Mouse (Mus musculus): ENCODE data around the gene Mex3b. TPM values are rescaled to one million over a fixed set of nuclear protein-coding genes. Genes with fewer than 3 reads are reported as not detected.

The Mex3b gene
- polyA plus RNA-seq, 1 experiment from 2014 or later, result 47.5 TPM

DNA sequence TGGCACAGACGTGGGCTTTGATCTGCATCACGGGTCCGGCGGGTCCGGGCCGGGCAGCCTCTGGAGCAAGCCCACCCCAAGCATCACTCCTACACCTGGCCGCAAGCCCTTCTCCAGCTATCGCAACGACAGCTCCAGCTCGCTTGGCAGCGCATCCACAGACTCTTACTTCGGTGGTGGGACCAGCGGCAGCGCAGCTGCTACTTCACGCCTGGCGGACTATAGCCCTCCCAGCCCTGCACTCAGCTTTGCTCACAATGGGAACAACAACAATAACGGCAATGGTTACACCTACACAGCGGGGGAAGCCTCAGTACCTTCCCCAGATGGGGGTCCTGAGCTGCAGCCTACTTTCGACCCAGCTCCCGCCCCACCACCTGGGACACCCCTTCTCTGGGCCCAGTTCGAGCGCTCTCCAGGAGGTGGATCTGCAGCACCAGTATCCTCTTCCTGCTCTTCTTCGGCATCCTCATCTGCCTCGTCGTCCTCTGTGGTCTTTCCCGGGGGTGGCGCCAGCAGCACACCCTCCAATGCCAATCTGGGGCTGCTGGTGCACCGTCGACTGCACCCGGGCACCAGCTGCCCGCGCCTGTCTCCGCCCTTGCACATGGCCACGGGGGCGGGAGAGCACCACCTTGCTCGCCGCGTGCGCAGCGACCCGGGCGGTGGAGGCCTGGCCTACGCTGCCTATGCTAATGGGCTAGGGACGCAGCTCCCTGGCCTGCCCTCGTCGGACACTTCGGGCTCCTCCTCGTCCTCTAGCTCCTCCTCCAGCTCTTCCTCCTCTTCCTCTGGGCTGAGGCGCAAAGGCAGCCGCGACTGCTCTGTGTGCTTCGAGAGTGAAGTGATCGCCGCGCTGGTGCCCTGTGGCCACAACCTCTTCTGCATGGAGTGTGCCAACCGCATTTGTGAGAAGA is 2.4 kb downstream of the Mex3b start:
- Histone ChIP-seq H3K4me1 (peaks cover 33% of the 10 kb centered on the region), H3K27ac (peak overlapping the region; percentile 100), H3K9me3 (no peaks in the 10 kb centered on the region), H3K27me3 (no peaks in the 10 kb centered on the region), H3K4me3 (replicated peaks) (peak overlapping the region; percentile 99), H3K4me2 (peak overlapping the region; percentile 93), H3K9ac (peak overlapping the region; percentile 100), H3K36me3 (replicated peaks) (peaks cover 25% of the 10 kb centered on the region)
- ATAC-seq (ENCODE audit: low FRiP score), result no peak
- WGBS, result under 1% methylated on average over 53 of the region's 56 CpGs

DNA sequence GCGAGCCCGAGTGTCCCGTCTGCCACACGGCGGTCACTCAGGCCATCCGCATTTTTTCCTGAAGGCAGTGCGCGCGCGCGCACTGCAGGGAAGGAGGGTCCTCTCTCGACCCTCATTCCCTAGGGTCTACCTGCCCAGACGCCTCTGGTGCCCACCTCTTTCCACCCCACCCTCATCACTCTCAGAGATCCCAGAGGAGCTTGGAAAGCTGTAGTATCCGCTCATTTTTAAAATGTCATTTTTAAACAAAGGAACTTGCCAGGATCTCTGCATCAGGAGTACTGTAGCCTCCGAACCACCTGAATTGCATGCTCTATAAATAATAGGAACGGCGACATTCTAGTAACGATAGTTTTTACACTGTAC is 3.0 kb downstream of the Mex3b start:
- H3K4me3 ChIP-seq (replicated peaks), result peak overlapping the region; percentile 99
- ATAC-seq (ENCODE audit: low FRiP score), result no peak
- 12% methylated on average over 18 of the region's 18 CpGs for WGBS
- H3K36me3 ChIP-seq (replicated peaks), result peaks cover 25% of the 10 kb centered on the region
- H3K27me3 ChIP-seq, result no peaks in the 10 kb centered on the region
- peak overlapping the region; percentile 100 for H3K9ac ChIP-seq
- peaks cover 27% of the 10 kb centered on the region for H3K4me1 ChIP-seq
- H3K27ac ChIP-seq, result peak overlapping the region; percentile 100
- H3K9me3 ChIP-seq, result no peaks in the 10 kb centered on the region
- peak overlapping the region; percentile 93 for H3K4me2 ChIP-seq

DNA sequence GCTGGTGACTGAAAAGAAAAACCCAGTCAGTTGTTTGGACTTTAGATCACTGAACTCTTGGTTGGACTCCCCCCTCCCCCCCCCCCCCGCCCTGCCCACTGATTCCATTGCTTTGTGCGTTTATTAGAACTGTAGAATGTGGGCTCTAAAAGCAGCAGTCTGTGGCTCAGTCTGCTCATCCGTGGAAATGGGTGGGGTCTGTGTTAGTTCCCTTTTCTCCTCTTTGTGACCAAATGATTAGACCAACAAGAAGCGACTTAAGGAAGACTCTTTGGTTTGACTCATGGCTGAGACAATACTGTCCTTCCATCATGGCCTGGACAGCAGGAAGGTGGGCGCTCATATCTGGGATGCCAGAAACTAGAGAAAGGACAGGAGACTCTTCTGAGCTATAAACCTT is 9.4 kb downstream of the Mex3b start:
- H3K9me3 ChIP-seq, result no peaks in the 10 kb centered on the region
- no peaks in the 10 kb centered on the region for H3K27me3 ChIP-seq
- no peak overlapping the region for H3K27ac ChIP-seq
- whole genome bisulfite sequencing, result 72% methylated on average over 5 of the region's 5 CpGs
- 0 out of 2 replicates have a peak, but pooled peaks cover 6% of the 10 kb centered on the region for H3K36me3 ChIP-seq (replicated peaks)
- no peak overlapping the region for H3K4me3 ChIP-seq (replicated peaks)
- H3K4me2 ChIP-seq, result no peak overlapping the region
- H3K4me1 ChIP-seq, result peaks cover 21% of the 10 kb centered on the region
- no peak overlapping the region for H3K9ac ChIP-seq
- no peak for ATAC-seq (ENCODE audit: low FRiP score)

DNA sequence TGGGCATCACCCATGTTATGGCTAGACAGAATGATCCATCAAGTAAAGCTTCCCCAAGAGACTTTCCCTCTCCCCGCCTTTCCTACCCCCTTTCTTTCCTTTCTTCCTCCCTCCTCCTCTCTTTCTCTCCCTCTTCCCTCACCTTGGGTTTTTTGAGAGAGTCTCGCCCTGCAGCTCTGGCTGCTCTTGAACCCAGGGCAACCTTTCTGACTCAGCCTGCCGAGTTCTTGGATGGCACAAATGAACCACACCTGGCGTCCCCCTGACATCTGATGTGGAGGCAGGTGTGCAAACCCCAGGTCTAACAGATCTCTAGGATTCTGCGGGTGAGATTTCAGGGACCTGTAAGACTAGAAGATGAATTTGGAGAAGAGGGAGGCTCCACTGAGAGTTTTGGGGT is 12.9 kb downstream of the Mex3b start:
- ATAC-seq (ENCODE audit: low FRiP score), result no peak

DNA sequence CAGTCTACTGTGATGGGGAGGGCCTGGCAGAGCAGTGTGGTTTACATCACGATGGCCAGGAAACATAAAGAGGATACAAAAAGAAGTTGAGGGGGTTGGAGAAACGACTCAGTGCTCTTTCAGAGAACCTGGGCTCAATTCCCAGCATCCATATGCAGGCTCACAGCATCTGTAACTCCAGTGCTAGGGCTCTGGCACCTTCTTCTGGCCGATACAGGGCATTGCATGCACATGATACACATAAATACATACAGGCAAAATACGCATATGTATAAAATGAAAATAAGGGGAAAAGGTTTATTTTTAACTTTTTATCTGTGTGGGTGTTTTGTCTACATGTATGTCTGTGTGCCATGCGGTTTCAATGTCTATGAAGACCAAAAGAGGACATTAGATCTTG is 13.6 kb downstream of the Mex3b start:
- no peak overlapping the region for H3K27ac ChIP-seq
- H3K36me3 ChIP-seq (replicated peaks), result no peaks in the 10 kb centered on the region
- no peak overlapping the region for H3K4me3 ChIP-seq (replicated peaks)
- no peak for ATAC-seq (ENCODE audit: low FRiP score)
- 87% methylated on average over 5 of the region's 5 CpGs for WGBS
- no peak overlapping the region for H3K9ac ChIP-seq
- no peaks in the 10 kb centered on the region for H3K27me3 ChIP-seq
- no peaks in the 10 kb centered on the region for H3K9me3 ChIP-seq
- H3K4me2 ChIP-seq, result no peak overlapping the region
- peaks cover 5% of the 10 kb centered on the region; the same call in 1 of the 2 replicates for H3K4me1 ChIP-seq

More for the DNA sequence above, 12.9 kb downstream of the Mex3b start:
- no peaks in the 10 kb centered on the region for H3K27me3 ChIP-seq
- H3K4me2 ChIP-seq, result no peak overlapping the region
- H3K4me3 ChIP-seq (replicated peaks), result no peak overlapping the region
- H3K27ac ChIP-seq, result no peak overlapping the region
- H3K36me3 ChIP-seq (replicated peaks), result no peaks in the 10 kb centered on the region
- peaks cover 5% of the 10 kb centered on the region; the same call in 1 of the 2 replicates for H3K4me1 ChIP-seq
- no peaks in the 10 kb centered on the region for H3K9me3 ChIP-seq
- H3K9ac ChIP-seq, result no peak overlapping the region
- WGBS, result 94% methylated on average over 5 of the region's 5 CpGs

DNA sequence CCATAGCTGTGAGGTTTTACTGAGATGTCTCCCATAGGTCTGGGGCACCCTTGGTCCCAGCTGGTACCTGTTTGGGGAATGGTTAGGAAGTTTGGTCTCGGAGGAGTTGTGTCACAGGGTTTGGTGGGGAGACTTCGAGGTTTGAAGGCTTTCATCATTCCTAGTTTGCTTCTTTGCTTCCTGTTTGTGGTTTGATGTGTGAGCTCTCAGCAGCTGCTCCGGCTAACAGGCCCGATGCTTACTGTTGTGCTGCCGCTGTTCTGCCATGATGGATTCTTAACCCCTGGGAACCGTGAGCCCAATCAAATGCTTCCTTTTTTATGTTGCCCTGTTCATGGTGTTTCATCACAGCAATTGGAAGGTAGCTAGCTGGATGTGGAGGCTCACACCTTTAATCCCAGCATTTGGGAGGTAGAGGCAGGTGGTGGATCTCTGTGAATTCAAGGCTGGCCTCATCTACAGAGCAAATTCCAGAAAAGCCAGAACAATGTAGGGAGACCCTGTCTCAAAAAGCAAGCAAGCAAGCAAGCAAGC is 23.3 kb downstream of the Mex3b start:
- Histone ChIP-seq H3K9ac (no peak overlapping the region), H3K27me3 (no peaks in the 10 kb centered on the region), H3K4me2 (no peak overlapping the region), H3K9me3 (no peaks in the 10 kb centered on the region), H3K27ac (no peak overlapping the region), H3K4me1 (no peaks in the 10 kb centered on the region), H3K36me3 (replicated peaks) (no peaks in the 10 kb centered on the region), H3K4me3 (replicated peaks) (no peak overlapping the region)
- no peak for ATAC-seq (ENCODE audit: low FRiP score)
- 87% methylated on average over 6 of the region's 6 CpGs for WGBS

DNA sequence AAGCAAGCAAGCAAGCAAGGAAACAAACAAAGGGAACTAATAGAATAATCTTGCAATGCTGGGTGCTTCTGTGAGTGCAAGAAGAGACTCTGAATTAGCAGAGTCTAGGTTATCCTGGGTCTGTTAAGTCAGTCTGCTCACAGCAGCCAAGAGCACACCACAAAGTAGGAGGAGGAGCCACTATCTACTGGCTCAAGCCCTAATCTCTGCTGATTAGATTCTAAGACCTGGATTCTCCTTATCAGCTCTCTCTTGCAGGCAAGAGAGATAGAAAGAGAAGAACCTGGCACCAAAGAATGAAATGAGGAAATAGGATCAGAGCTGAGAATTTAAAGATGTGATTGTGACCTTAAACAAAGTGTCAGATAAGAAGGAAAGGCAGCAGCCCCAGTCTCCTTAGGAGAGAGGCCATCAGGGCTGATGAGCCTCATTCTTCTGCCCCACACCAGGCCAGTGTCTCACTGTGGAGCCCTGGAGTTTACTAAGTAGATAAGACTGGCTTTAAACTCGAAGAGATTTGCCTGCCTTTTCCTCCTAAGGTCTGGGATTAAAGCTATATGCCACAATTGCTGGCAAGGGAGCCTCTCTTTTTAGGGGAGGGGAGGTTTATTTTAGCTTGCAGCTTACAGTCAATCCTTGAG is 23.9 kb downstream of the Mex3b start:
- Histone ChIP-seq H3K4me1 (no peaks in the 10 kb centered on the region), H3K27ac (no peak overlapping the region), H3K4me2 (no peak overlapping the region), H3K9me3 (no peaks in the 10 kb centered on the region), H3K36me3 (replicated peaks) (no peaks in the 10 kb centered on the region), H3K4me3 (replicated peaks) (no peak overlapping the region), H3K9ac (no peak overlapping the region), H3K27me3 (no peaks in the 10 kb centered on the region)
- ATAC-seq (ENCODE audit: low FRiP score), result no peak
- 15% methylated on average over 1 of the region's 1 CpGs for WGBS

DNA sequence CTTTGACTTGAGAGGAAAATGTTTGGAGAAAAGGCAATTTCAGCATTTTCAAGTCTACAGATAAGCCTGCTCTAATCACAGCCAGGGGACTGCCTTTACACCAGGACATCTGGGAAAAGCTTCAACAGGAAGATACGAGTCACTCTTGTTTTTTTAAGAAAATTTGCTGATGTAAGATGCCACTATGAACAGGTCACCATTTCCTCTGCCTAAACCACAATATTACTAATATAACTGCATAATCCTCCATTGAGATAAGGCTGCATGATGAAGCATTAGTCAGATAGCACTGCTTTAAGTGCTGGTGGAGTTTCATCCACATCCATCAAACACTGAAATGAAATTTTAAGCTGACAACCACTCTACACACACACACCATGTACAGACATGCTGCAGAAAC is 27.2 kb downstream of the Mex3b start:
- no peak overlapping the region for H3K27ac ChIP-seq
- H3K9me3 ChIP-seq, result no peaks in the 10 kb centered on the region
- H3K9ac ChIP-seq, result no peak overlapping the region
- ATAC-seq (ENCODE audit: low FRiP score), result no peak
- peaks cover 5% of the 10 kb centered on the region; the same call in 1 of the 2 replicates for H3K4me1 ChIP-seq
- H3K4me3 ChIP-seq (replicated peaks), result no peak overlapping the region
- H3K36me3 ChIP-seq (replicated peaks), result no peaks in the 10 kb centered on the region
- H3K27me3 ChIP-seq, result no peaks in the 10 kb centered on the region
- no peak overlapping the region for H3K4me2 ChIP-seq
- 68% methylated on average over 1 of the region's 1 CpGs for WGBS

DNA sequence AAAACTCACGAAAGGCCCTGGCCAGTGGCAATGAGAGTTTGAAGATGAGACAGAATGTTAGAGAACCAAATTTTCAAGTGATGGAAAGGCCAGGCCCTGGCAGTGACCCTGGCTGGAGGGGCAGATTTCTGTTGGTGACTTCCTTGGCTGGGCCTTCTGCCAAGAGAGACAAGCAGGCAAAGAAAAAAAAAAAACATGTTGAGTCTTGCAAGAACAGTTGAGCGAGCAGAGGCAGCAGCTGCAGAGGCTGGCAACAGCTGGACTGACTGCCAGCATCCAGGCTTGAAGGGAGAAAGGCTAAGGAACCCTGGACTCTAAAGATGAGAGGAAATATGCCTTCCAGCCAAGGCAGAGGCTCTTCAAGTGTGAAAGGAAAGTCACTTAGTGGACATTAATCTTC is 28.5 kb downstream of the Mex3b start:
- no peak overlapping the region for H3K4me3 ChIP-seq (replicated peaks)
- H3K4me1 ChIP-seq, result peaks cover 5% of the 10 kb centered on the region; the same call in 1 of the 2 replicates
- H3K36me3 ChIP-seq (replicated peaks), result no peaks in the 10 kb centered on the region
- 82% methylated on average over 2 of the region's 2 CpGs for WGBS
- no peaks in the 10 kb centered on the region for H3K9me3 ChIP-seq
- no peak overlapping the region for H3K27ac ChIP-seq
- H3K4me2 ChIP-seq, result no peak overlapping the region
- no peak overlapping the region for H3K9ac ChIP-seq
- H3K27me3 ChIP-seq, result no peaks in the 10 kb centered on the region
- no peak for ATAC-seq (ENCODE audit: low FRiP score)

DNA sequence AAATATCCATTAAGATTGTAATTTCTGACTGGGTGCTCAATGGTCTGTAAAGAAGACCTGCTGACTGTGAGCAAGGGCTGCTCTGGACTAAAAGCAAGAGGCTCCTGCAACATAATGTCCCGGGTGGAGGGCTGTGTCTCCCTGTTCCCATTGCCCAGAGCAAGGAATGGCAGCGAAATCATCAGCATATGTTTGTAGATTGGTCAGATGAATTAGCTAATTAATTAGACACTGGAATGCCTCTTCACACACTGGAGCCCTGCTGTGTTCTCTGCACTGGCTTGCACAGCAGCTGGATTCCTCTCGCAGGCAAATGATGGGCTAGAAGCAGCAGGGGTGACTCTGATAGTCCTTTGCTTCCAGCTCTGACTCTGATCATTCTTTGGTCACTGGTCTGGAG is 29.6 kb downstream of the Mex3b start:
- H3K9ac ChIP-seq, result no peak overlapping the region
- peaks cover 5% of the 10 kb centered on the region; the same call in 1 of the 2 replicates for H3K4me1 ChIP-seq
- H3K9me3 ChIP-seq, result no peaks in the 10 kb centered on the region
- no peak overlapping the region for H3K27ac ChIP-seq
- WGBS, result 18% methylated on average over 3 of the region's 3 CpGs
- ATAC-seq (ENCODE audit: low FRiP score), result no peak
- H3K4me3 ChIP-seq (replicated peaks), result no peak overlapping the region
- H3K27me3 ChIP-seq, result no peaks in the 10 kb centered on the region
- no peaks in the 10 kb centered on the region for H3K36me3 ChIP-seq (replicated peaks)
- no peak overlapping the region for H3K4me2 ChIP-seq

DNA sequence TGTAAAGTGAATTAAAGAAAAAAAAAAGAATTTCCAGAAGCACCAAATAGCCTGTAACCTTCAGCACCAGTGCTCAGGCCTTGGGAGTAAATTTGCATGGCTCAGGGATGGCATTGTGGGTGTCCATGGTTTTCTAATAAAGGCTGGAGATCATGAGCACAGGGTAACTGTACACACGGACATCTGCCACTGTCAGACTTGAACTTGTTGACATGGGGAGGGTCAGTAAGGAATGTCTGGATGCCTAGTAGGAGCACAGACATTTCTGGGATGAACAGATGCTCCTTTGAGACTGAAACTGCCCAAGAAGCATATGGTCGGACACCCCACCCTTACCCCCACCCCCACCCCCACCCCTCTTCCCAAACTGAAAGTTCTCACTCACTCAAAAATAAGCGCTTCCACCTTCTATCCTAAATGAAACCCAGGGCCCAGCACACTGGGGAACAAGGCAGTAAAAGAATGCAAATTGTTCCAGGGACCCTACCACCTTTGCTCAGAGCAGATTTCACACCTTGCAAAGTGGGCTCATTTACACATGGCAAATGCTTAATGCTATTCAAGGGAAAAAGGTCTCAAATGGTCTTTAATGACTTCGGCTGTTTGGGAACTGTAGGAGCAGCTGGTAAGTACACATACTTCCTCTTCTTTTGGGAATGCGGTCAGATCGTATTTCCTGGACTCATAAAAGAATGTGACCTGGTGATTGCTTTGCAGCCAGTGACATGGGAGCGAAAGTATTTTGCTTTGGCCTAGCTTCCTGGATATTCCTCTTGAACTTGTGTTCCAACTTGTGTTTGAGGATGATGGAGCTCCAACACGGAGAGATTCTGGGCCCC is 32.5 kb downstream of the Mex3b start:
- H3K27me3 ChIP-seq, result no peaks in the 10 kb centered on the region
- 77% methylated on average over 8 of the region's 8 CpGs for WGBS
- no peak for ATAC-seq (ENCODE audit: low FRiP score)

DNA sequence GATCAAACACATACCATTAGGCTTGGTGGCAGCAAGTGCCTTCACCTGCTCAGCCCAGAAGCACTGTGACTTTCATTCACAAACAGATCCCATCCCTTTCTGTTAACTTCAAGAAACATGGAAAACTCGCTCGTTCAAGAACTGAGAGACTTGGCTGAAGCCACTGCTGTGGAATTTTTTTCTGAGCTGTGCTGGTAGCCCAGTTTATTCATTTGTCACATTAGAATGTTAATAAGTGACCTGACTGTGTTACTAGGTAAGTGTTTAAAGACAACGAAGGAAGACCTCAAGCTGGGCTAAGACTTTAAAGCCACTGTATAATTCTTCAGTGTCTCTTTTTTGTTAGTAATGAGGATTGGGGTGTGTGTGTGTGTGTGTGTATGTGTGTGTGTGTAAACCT is 35.9 kb downstream of the Mex3b start:
- H3K27me3 ChIP-seq, result no peaks in the 10 kb centered on the region
- no peaks in the 10 kb centered on the region for H3K36me3 ChIP-seq (replicated peaks)
- no peak overlapping the region for H3K4me3 ChIP-seq (replicated peaks)
- H3K4me1 ChIP-seq, result no peaks in the 10 kb centered on the region
- WGBS, result 82% methylated on average over 3 of the region's 3 CpGs
- H3K27ac ChIP-seq, result no peak overlapping the region
- H3K9me3 ChIP-seq, result no peaks in the 10 kb centered on the region
- no peak for ATAC-seq (ENCODE audit: low FRiP score)
- H3K4me2 ChIP-seq, result no peak overlapping the region
- no peak overlapping the region for H3K9ac ChIP-seq

More for the DNA sequence above, 32.5 kb downstream of the Mex3b start:
- Histone ChIP-seq H3K27ac (no peak overlapping the region), H3K4me1 (peaks cover 5% of the 10 kb centered on the region; the same call in 1 of the 2 replicates), H3K9ac (no peak overlapping the region), H3K4me2 (no peak overlapping the region), H3K4me3 (replicated peaks) (no peak overlapping the region), H3K9me3 (no peaks in the 10 kb centered on the region), H3K36me3 (replicated peaks) (no peaks in the 10 kb centered on the region)

Measured in forebrain, embryonic 12.5 days (tissue).